Mouse (Mus musculus) CH12.LX (cell line): Measurements from ENCODE around the gene Pcdh7. TPM values are rescaled to one million over a fixed set of nuclear protein-coding genes. Genes with fewer than 3 reads are reported as not detected.

ENCODE experiments used
- DNase-seq: peaks from one replicate; pipeline ENCODE4 v3.0.0-alpha.2; 2013; ENCODE audit errors: extremely low read depth
- H3K27ac ChIP-seq: 2 replicates; pipeline ENCODE4 v1.5.1; 2012; ENCODE audit warnings: low read depth, mild to moderate bottlenecking, control low read depth, moderate library complexity; ENCODE audit not compliant: insufficient read depth
- H3K27me3 ChIP-seq: replicated peaks from 2 replicates; pipeline ENCODE3; 2012; ENCODE audit warnings: inconsistent platforms
- H3K36me3 ChIP-seq, 2 experiments: replicated peaks in 1 of 2; 2 replicates each; pipeline versions ENCODE3 to v1.6.1; 2012; ENCODE audit warnings: inconsistent platforms in 1 of 2, low read length in 1 of 2, mild to moderate bottlenecking in 1 of 2, mixed read lengths in 1 of 2, moderate library complexity in 1 of 2; ENCODE audit not compliant: control insufficient read depth in 1 of 2, insufficient read depth in 1 of 2
- H3K4me1 ChIP-seq, 2 experiments: 2 replicates each; pipeline ENCODE4 v1.6.1; 2012; ENCODE audit warnings: inconsistent platforms in 1 of 2, moderate library complexity in 1 of 2; ENCODE audit not compliant: insufficient read depth in 2 of 2, control insufficient read depth in 1 of 2
- H3K4me2 ChIP-seq: 2 replicates; pipeline ENCODE4 v1.6.1; 2012; ENCODE audit warnings: low read depth, mild to moderate bottlenecking, control low read depth; ENCODE audit not compliant: poor library complexity, insufficient read depth, severe bottlenecking
- H3K4me3 ChIP-seq, 3 experiments: fragments of 150-350 bp in 1 of 3; sonication (generic) in 1 of 3; replicated peaks in 1 of 3; 2 replicates each; pipeline versions ENCODE3 to v1.5.1; 2011 to 2012; ENCODE audit warnings: low read depth in 2 of 3, low read length in 2 of 3, mild to moderate bottlenecking in 2 of 3, moderate library complexity in 2 of 3, control low read depth in 1 of 3, improper control_type of control experiment in 1 of 3, inconsistent platforms in 1 of 3, mixed read lengths in 1 of 3; ENCODE audit not compliant: poor library complexity in 1 of 3
- H3K79me2 ChIP-seq: replicated peaks from 2 replicates; pipeline ENCODE4 v1.6.1; 2012; ENCODE audit warnings: mild to moderate bottlenecking, moderate library complexity; ENCODE audit not compliant: control insufficient read depth, poor library complexity, insufficient read depth, severe bottlenecking; ENCODE audit errors: extremely low read depth
- H3K9ac ChIP-seq: 2 replicates; pipeline ENCODE4 v1.6.1; 2012; ENCODE audit warnings: low read depth, mild to moderate bottlenecking, control low read depth, moderate library complexity; ENCODE audit not compliant: insufficient read depth
- H3K9me3 ChIP-seq: replicated peaks from 2 replicates; pipeline ENCODE3; 2012; ENCODE audit warnings: low read length, inconsistent platforms, mixed read lengths
- BHLHE40 ChIP-seq: IDR thresholded peaks from 2 replicates; pipeline ENCODE4 v1.6.1; 2011; ENCODE audit warnings: mild to moderate bottlenecking, low read depth, low read length, improper control_type of control experiment
- ELF1 ChIP-seq: IDR thresholded peaks from 2 replicates; pipeline ENCODE4 v1.6.1; 2014; ENCODE audit warnings: low read depth, mild to moderate bottlenecking, inconsistent platforms, low read length, improper control_type of control experiment
- ETS1 ChIP-seq: conservative IDR thresholded peaks from 2 replicates; pipeline ENCODE4 v1.6.1; 2012; ENCODE audit warnings: low read depth, mild to moderate bottlenecking, inconsistent platforms, low read length, improper control_type of control experiment, moderate library complexity
- GABPA ChIP-seq: IDR thresholded peaks from 2 replicates; pipeline ENCODE4 v1.6.1; 2012; ENCODE audit warnings: low read depth, low read length, improper control_type of control experiment, inconsistent platforms; ENCODE audit not compliant: insufficient replicate concordance
- KAT2A ChIP-seq: IDR thresholded peaks from 2 replicates; pipeline ENCODE4 v1.6.1; 2012; ENCODE audit warnings: low read length, improper control_type of control experiment, inconsistent platforms; ENCODE audit not compliant: insufficient replicate concordance
- MAX ChIP-seq: IDR thresholded peaks from 2 replicates; pipeline ENCODE4 v1.6.1; 2011; ENCODE audit warnings: low read length, improper control_type of control experiment
- MYC ChIP-seq: IDR thresholded peaks from 2 replicates; pipeline ENCODE4 v1.6.1; 2011; ENCODE audit warnings: low read depth, mild to moderate bottlenecking, improper control_type of control experiment, low read length
- NRF1 ChIP-seq: IDR thresholded peaks from 2 replicates; pipeline ENCODE4 v1.6.1; 2014; ENCODE audit warnings: low read depth, mild to moderate bottlenecking, inconsistent platforms, low read length, improper control_type of control experiment, moderate library complexity
- RAD21 ChIP-seq: IDR thresholded peaks from 2 replicates; pipeline ENCODE4 v1.6.1; 2011; ENCODE audit warnings: low read depth, mild to moderate bottlenecking, low read length, improper control_type of control experiment, moderate library complexity
- RCOR1 ChIP-seq: conservative IDR thresholded peaks from 2 replicates; pipeline ENCODE4 v1.6.1; 2012; ENCODE audit warnings: low read depth, mild to moderate bottlenecking, inconsistent platforms, low read length, improper control_type of control experiment
- SMC3 ChIP-seq: IDR thresholded peaks from 2 replicates; pipeline ENCODE4 v1.6.1; 2011; ENCODE audit warnings: low read depth, low read length, improper control_type of control experiment
- ZC3H11A ChIP-seq: IDR thresholded peaks from 2 replicates; pipeline ENCODE4 v1.6.1; 2012; ENCODE audit warnings: low read depth, mild to moderate bottlenecking, inconsistent platforms, low read length, improper control_type of control experiment
- ZNF384 ChIP-seq: IDR thresholded peaks from 2 replicates; pipeline ENCODE4 v1.6.1; 2012; ENCODE audit warnings: low read depth, low read length, improper control_type of control experiment, inconsistent platforms
- dilution Hi-C: fragments of 300-500 bp; cut with MboI; formaldehyde crosslinking; loops from 2 replicates; pipeline ENCODE4 v1.14.3; 2020; ENCODE audit warnings: low sequenced_read_pairs; ENCODE audit not compliant: extremely low pct_unique_long_range_greater_than_20kb, extremely low pct_ligation_motif_present
- in situ Hi-C: fragments of 300-500 bp; cut with MboI; formaldehyde crosslinking; loops from 3 replicates; pipeline ENCODE4 v1.14.3; 2019; ENCODE audit warnings: low sequenced_read_pairs, low pct_ligation_motif_present, low pct_unique_long_range_greater_than_20kb, mixed read lengths
- polyA plus RNA-seq: library from polyadenylated mRNA; unstranded; fragments of >175 nt; gene quantifications from 2 replicates; pipeline ENCODE4 v1.2.1, GENCODE M21; 2012; ENCODE audit warnings: low read depth; ENCODE audit not compliant: insufficient read length
- total RNA-seq, 2 experiments: library from RNA; depleted of rRNA; stranded (reverse); fragments of 300-350 nt in 1 of 2; fragments of >200 nt in 1 of 2; gene quantifications; 2 replicates each; pipeline ENCODE4 v1.2.3; 2012 to 2014

Pcdh7 gene
- total and polyA plus RNA-seq, 3 experiments, result not detected

- dilution Hi-C loops, result no loop called here
- H3K36me3 ChIP-seq, result no peaks in the 10 kb centered on the region
- peaks cover 6% of the 10 kb centered on the region for H3K9me3 ChIP-seq
- H3K27ac ChIP-seq, result no peak overlapping the region
- H3K4me3 ChIP-seq, result no peak overlapping the region
- H3K4me1 ChIP-seq, result no peaks in the 10 kb centered on the region
- in situ Hi-C loops, result no loop called here
- DNase-seq, result no peak
- H3K79me2 ChIP-seq, result no peaks in the 10 kb centered on the region
- H3K27me3 ChIP-seq, result no peaks in the 10 kb centered on the region
- H3K4me2 ChIP-seq, result no peak overlapping the region
- no peak overlapping the region for H3K9ac ChIP-seq
- no peak for TF ChIP-seq ELF1
- TF ChIP-seq MYC, result no peak
- TF ChIP-seq RCOR1, result no peak
These were observed 50.8 kb downstream of the Pcdh7 start for GRCm38 (mm10) chr5:57768469-57769022.

GRCm38 (mm10) chr5:57769644-57770043, 51.9 kb downstream of the Pcdh7 start:
- Histone ChIP-seq H3K36me3 (no peaks in the 10 kb centered on the region), H3K4me3 (no peak overlapping the region), H3K79me2 (no peaks in the 10 kb centered on the region), H3K9ac (no peak overlapping the region), H3K4me2 (no peak overlapping the region), H3K27me3 (no peaks in the 10 kb centered on the region), H3K27ac (no peak overlapping the region)
- dilution Hi-C loops, result no loop called here
- in situ Hi-C loops, result no loop called here
- TF ChIP-seq NRF1, result no peak
- TF ChIP-seq RAD21, result no peak
- TF ChIP-seq KAT2A, result no peak
- TF ChIP-seq, all 38 proteins: peak for 0
- H3K4me1 ChIP-seq, result no peaks in the 10 kb centered on the region
- H3K9me3 ChIP-seq, result peaks cover 6% of the 10 kb centered on the region
- no peak for DNase-seq

GRCm38 (mm10) chr5:57770364-57770763, 52.6 kb downstream of the Pcdh7 start:
- Histone ChIP-seq H3K9ac (no peak overlapping the region), H3K4me1 (no peaks in the 10 kb centered on the region), H3K27ac (no peak overlapping the region), H3K9me3 (peaks cover 6% of the 10 kb centered on the region), H3K79me2 (no peaks in the 10 kb centered on the region), H3K27me3 (no peaks in the 10 kb centered on the region), H3K4me2 (no peak overlapping the region), H3K36me3 (no peaks in the 10 kb centered on the region), H3K4me3 (no peak overlapping the region)
- in situ Hi-C loops (no loop called here), dilution Hi-C loops (no loop called here)
- no peak for DNase-seq
- TF ChIP-seq SMC3 (no peak), ETS1 (no peak), KAT2A (no peak), MAX (no peak), BHLHE40 (no peak), GABPA (no peak), ZC3H11A (no peak), ZNF384 (no peak)
